Comparison of ENCODE assay signal across 8 mouse cellular contexts in genomic region chr13:98572581-98573260, GRCm38 (mm10).
DNase-seq lines count a peak whose midpoint lies in the region; ATAC-seq lines count a peak whose summit lies in the region.

No protein-coding gene starts in this region.

- no peaks in the 10 kb centered on the region for H3K36me3 ChIP-seq in hindbrain, embryonic 13.5 days
- H3K36me3 ChIP-seq in midbrain, embryonic 16.5 days (ENCODE audit: control insufficient read depth, insufficient read depth, low read length): no peaks in the 10 kb centered on the region

- H3K27ac ChIP-seq in hindbrain, embryonic 13.5 days: no peak overlapping the region
- H3K27ac ChIP-seq in midbrain, embryonic 16.5 days (ENCODE audit: low read length): no peak overlapping the region

- peaks cover 84% of the 10 kb centered on the region for H3K27me3 ChIP-seq in hindbrain, embryonic 13.5 days
- H3K27me3 ChIP-seq in midbrain, embryonic 16.5 days (ENCODE audit: control insufficient read depth, insufficient read depth, low read depth, low read length): peaks cover 50% of the 10 kb centered on the region

- intact Hi-C loops in left cerebral cortex, postnatal 25 days (cut with DNase I): no loop called here

- H3K4me3 ChIP-seq in hindbrain, embryonic 13.5 days: peak overlapping the region; percentile 41
- H3K4me3 ChIP-seq in midbrain, embryonic 16.5 days (ENCODE audit: low read depth, low read length): peak overlapping the region; percentile 34

- H3K9ac ChIP-seq in hindbrain, embryonic 13.5 days: peak overlapping the region; percentile 57
- H3K9ac ChIP-seq in midbrain, embryonic 16.5 days (ENCODE audit: low read depth, low read length): peak overlapping the region; percentile 47

- ATAC-seq in hindbrain, embryonic 13.5 days (ENCODE audit: low FRiP score): peak; percentile 80
- peak; percentile 67; the same call in 1 of the 2 replicates for ATAC-seq in midbrain, embryonic 16.5 days

- H3K4me2 ChIP-seq in hindbrain, embryonic 13.5 days: peak overlapping the region; percentile 64
- peak overlapping the region; percentile 65 for H3K4me2 ChIP-seq in midbrain, embryonic 16.5 days (ENCODE audit: low read length)

- peaks cover 23% of the 10 kb centered on the region for H3K4me1 ChIP-seq in hindbrain, embryonic 13.5 days (replicated peaks)
- peaks cover 11% of the 10 kb centered on the region for H3K4me1 ChIP-seq in midbrain, embryonic 16.5 days (ENCODE audit: control insufficient read depth, insufficient read depth, low read length)

- WGBS in hindbrain, embryonic 13.5 days: under 1% methylated on average over 50 of the region's 50 CpGs
- under 1% methylated on average over 50 of the region's 50 CpGs for WGBS in midbrain, embryonic 16.5 days

- peak; percentile 50 for DNase-seq in kidney, postnatal 10 days
- no peak for DNase-seq in kidney, postnatal 14 days
- peak; percentile 83 for DNase-seq in embryo, embryonic 9.5 days (ENCODE audit: extremely low spot score)
- DNase-seq in layer of hippocampus, adult 8-10 months (ENCODE audit: low spot score in 2 of 2): no peak
- DNase-seq in left cerebral cortex, postnatal 25 days (ENCODE audit: low spot score in 2 of 2): no peak
- no peak for DNase-seq in spleen, postnatal 4 days (ENCODE audit: low spot score in 2 of 2)

- no peaks in the 10 kb centered on the region for H3K9me3 ChIP-seq in hindbrain, embryonic 13.5 days
- no peaks in the 10 kb centered on the region for H3K9me3 ChIP-seq in midbrain, embryonic 16.5 days (replicated peaks; ENCODE audit: control insufficient read depth, low read length, poor library complexity, severe bottlenecking)

Comparison
In these comparisons a context has a peak if more than half of its experiments do, and no peak if none do; other contexts are left out.
1. DNase-seq: peak in kidney, postnatal 10 days (single experiment) and embryo, embryonic 9.5 days (single experiment); none in kidney, postnatal 14 days (single experiment), layer of hippocampus, adult 8-10 months (0 of 2), left cerebral cortex, postnatal 25 days (0 of 2) and spleen, postnatal 4 days (0 of 2).